Mouse (Mus musculus): ENCODE measurements around the gene Tsc22d1.

The Tsc22d1 gene

GRCm38 (mm10) chr14:76425422-76425821 lies 10.7 kb downstream of the Tsc22d1 start:
- no peak for TF ChIP-seq GATA4 (IDR thresholded peaks at IDR 0.05; ENCODE audit: insufficient replicate concordance, low read length)

- TF ChIP-seq GATA4 (IDR thresholded peaks at IDR 0.05; ENCODE audit: insufficient replicate concordance, low read length): no peak
Measured at GRCm38 (mm10) chr14:76425986-76426530, 11.3 kb downstream of the Tsc22d1 start.

DNA sequence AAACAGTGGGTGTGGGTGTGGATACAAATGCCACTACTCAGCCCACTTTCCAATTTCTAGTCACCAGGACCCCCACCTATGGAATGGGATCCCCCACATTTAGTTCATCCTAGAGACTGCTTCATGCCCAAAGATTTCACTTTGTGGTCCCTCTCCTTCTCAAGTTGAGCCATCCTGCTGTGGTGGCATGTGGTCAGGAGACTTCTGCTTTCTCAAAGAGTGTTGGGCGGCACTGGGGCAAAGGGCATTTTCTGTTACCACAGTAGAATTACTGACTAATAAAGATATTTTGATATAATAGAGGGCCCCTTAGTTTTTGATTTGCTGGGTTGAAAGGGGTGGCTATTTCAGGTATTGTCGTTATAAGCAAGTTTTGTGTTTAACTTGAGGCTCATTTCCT lies 14.1 kb downstream of the Tsc22d1 start:
- no peak for TF ChIP-seq GATA4 (IDR thresholded peaks at IDR 0.05; ENCODE audit: insufficient replicate concordance, low read length)

GRCm38 (mm10) chr14:76431918-76432317 lies 17.2 kb downstream of the Tsc22d1 start:
- TF ChIP-seq GATA4 (IDR thresholded peaks at IDR 0.05; ENCODE audit: insufficient replicate concordance, low read length): no peak

DNA sequence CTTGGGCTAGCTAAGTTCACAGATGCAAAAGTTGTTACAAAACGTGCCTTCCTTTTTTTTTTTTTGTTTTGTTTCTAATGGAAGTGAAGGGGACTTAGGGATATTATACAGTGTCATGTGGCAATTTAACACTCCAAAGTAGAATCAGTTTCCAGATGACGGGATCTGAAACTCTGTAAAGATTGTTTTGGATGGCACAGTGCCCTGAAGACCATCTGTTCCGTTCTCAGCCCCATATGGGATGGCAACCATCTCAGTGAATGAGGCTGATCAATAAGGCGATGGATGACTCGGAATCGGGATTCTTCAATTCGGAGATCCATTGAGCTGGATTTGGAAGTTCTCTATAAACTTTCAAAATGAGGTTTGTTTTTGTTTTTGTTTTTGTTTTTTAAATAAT lies 17.6 kb downstream of the Tsc22d1 start:
- no peak for TF ChIP-seq GATA4 (IDR thresholded peaks at IDR 0.05; ENCODE audit: insufficient replicate concordance, low read length)

- TF ChIP-seq GATA4 (IDR thresholded peaks at IDR 0.05; ENCODE audit: insufficient replicate concordance, low read length): no peak
Measured at GRCm38 (mm10) chr14:76432816-76433215, 18.1 kb downstream of the Tsc22d1 start.

DNA sequence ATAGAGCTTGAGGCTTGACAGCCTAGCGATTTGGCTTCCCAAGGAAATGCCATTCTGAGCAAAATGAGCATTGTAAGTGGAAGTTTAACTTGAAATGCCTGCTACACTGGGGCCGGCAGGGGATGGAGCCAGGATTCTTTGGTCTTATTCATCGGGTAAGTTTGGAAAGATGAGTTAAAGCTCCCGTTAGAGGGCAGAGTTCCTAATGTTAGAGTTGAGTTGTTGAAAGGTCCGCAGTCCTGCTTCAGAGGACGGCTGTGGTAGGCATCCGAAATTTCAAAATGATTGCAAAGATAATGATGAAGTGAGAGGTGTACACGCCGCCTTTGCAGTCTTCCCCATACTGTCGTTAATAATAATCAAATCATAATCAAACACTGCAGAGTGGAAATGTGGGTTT lies 27.4 kb downstream of the Tsc22d1 start:
- TF ChIP-seq GATA4 (IDR thresholded peaks at IDR 0.05; ENCODE audit: insufficient replicate concordance, low read length): no peak

GRCm38 (mm10) chr14:76448987-76449386 lies 34.2 kb downstream of the Tsc22d1 start:
- TF ChIP-seq GATA4 (IDR thresholded peaks at IDR 0.05; ENCODE audit: insufficient replicate concordance, low read length): no peak

DNA sequence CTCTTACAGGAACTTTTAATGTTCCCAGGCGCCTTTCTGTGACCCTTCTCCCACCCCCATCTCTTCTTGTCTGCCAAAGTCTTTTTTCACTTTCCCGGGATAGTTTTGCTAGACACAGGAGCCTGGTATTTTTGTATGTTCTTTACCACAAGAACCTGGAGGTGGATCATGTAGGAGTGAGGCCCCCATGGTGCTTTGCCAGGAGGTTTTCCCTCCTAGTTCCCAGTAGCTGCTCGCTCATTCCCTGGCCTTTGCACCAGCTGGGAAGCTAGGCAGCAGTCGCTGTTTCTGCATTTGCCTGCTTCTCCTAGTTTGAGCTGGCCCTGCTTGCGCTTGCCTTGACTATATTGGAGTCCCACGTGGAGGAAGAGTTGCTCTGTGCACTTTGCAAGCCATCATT lies 36.2 kb downstream of the Tsc22d1 start:
- TF ChIP-seq GATA4 (IDR thresholded peaks at IDR 0.05; ENCODE audit: insufficient replicate concordance, low read length): no peak

DNA sequence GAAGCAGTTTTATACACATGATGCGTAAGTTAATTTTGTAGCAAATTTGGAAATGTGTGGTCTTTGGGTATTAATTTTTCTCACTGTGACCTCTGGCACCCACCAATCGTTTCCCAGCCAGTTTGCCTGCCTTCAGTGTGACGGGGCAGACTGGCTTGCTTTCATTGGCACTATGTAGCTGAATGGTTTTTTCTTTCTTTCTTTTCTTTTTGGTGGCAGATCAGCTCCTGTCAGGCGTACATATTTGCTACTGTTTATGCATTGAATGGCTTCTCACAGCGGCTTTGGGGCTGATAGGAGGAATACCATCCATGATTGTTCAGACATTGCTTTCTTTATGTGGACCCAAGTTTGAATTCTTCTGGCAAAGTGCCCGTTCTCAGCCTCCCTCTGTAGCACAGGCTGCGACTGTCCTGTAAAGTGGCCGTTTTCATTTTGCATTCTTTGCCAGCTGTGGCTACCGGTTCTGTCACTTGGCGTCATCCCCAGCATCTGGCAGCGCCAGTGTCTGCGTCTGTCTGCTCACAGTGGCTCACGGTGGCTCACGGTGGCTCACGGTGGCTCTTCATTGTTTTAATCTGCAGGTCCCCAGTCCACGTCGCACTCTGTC lies 38.1 kb downstream of the Tsc22d1 start:
- no peak for TF ChIP-seq GATA4 (IDR thresholded peaks at IDR 0.05; ENCODE audit: insufficient replicate concordance, low read length)

- TF ChIP-seq GATA4 (IDR thresholded peaks at IDR 0.05; ENCODE audit: insufficient replicate concordance, low read length): no peak
Measured at GRCm38 (mm10) chr14:76454673-76455072, 39.9 kb downstream of the Tsc22d1 start.

GRCm38 (mm10) chr14:76455159-76455558 lies 40.4 kb downstream of the Tsc22d1 start:
- no peak for TF ChIP-seq GATA4 (IDR thresholded peaks at IDR 0.05; ENCODE audit: insufficient replicate concordance, low read length)

GRCm38 (mm10) chr14:76457696-76458095 lies 42.9 kb downstream of the Tsc22d1 start:
- no peak for TF ChIP-seq GATA4 (IDR thresholded peaks at IDR 0.05; ENCODE audit: insufficient replicate concordance, low read length)

- no peak for TF ChIP-seq GATA4 (IDR thresholded peaks at IDR 0.05; ENCODE audit: insufficient replicate concordance, low read length)
Measured at GRCm38 (mm10) chr14:76460181-76460580, 45.4 kb downstream of the Tsc22d1 start.

- TF ChIP-seq GATA4 (IDR thresholded peaks at IDR 0.05; ENCODE audit: insufficient replicate concordance, low read length): no peak
Measured at GRCm38 (mm10) chr14:76461182-76461775, 46.5 kb downstream of the Tsc22d1 start.

DNA sequence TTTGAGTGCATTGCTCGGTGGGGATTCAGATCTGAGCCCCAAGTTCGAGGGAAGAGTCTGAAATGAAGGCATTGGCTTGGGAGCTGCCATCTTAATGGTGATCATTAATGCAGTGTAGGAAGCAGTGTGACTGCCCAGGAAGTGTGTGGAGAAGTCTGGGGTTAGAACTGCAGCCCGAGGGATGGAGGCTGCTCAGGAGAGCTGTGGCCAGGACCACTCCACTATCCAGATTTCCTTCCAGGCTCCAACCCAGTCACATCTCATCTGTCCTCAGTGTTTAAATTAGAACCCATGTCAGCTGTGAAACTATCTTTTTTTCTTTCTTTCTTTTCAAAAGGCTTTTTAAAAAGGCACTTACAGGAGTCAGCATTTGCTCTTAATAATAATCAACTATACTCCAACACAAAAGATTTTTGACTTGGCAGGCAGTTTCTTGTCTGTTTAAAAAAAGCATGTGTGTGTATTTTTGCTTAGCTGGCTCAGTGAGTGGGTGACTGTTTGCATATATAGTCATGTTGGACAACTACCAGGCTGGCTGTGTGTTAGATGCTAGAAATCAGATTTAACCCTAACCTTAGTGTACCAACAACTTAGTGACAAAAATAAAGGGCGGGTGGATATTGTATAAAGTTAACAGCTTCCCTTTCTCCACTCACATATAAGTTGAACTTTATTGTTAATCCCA lies 48.8 kb downstream of the Tsc22d1 start:
- TF ChIP-seq GATA4 (IDR thresholded peaks at IDR 0.05; ENCODE audit: insufficient replicate concordance, low read length): no peak
